Mouse (Mus musculus) heart, embryonic 14.5 days (tissue): ENCODE measurements around the gene Fbxo46. TPM values are rescaled to one million over a fixed set of nuclear protein-coding genes. Genes with fewer than 3 reads are reported as not detected.
A peak's percentile ranks its signal among the peaks of the same experiment; 100 is the strongest.

Experiments used
- ATAC-seq: fragments of 200-750 bp; cut with Nextera tagmentation; 2 replicates; pipeline ENCODE4 v1.8.0; 2017; ENCODE audit warnings: low read depth, moderate TSS enrichment; ENCODE audit not compliant: insufficient number of reproducible peaks, insufficient read depth, low FRiP score
- H3K27ac ChIP-seq, 2 experiments: fragments of 200-500 bp in 1 of 2; fragments of 300-500 bp in 1 of 2; sonication (generic) in 1 of 2; replicated peaks in 1 of 2; 2 replicates each; pipeline ENCODE4 v1.5.1; 2012 to 2014; ENCODE audit warnings: low read depth in 2 of 2, low read length in 2 of 2, control low read depth in 1 of 2, mild to moderate bottlenecking in 1 of 2, mixed read lengths in 1 of 2; ENCODE audit not compliant: control insufficient read depth in 1 of 2, insufficient read depth in 1 of 2
- H3K27me3 ChIP-seq: fragments of 300-500 bp; sonication (generic); 2 replicates; pipeline ENCODE4 v1.6.1; 2014; ENCODE audit warnings: mild to moderate bottlenecking, low read length, control low read depth; ENCODE audit not compliant: control insufficient read depth, insufficient read depth
- H3K36me3 ChIP-seq: fragments of 300-500 bp; sonication (generic); 2 replicates; pipeline ENCODE4 v1.6.1; 2014; ENCODE audit warnings: mild to moderate bottlenecking, control low read depth, low read length, mixed read lengths; ENCODE audit not compliant: control insufficient read depth, insufficient read depth
- H3K4me1 ChIP-seq, 2 experiments: fragments of 200-500 bp in 1 of 2; fragments of 300-500 bp in 1 of 2; sonication (generic) in 1 of 2; 2 replicates each; pipeline ENCODE4 v1.6.1; 2012 to 2014; ENCODE audit warnings: low read length in 2 of 2, control low read depth in 1 of 2, mixed read lengths in 1 of 2; ENCODE audit not compliant: control insufficient read depth in 2 of 2, insufficient read depth in 2 of 2
- H3K4me2 ChIP-seq: fragments of 300-500 bp; sonication (generic); 2 replicates; pipeline ENCODE4 v1.6.1; 2014; ENCODE audit warnings: mild to moderate bottlenecking, low read length
- H3K4me3 ChIP-seq, 2 experiments: fragments of 200-500 bp in 1 of 2; fragments of 300-500 bp in 1 of 2; sonication (generic) in 1 of 2; 2 replicates each; pipeline ENCODE4 v1.5.1; 2012 to 2014; ENCODE audit warnings: low read length in 2 of 2, mild to moderate bottlenecking in 2 of 2, control low read depth in 1 of 2, low read depth in 1 of 2, moderate library complexity in 1 of 2; ENCODE audit not compliant: control insufficient read depth in 1 of 2, insufficient read depth in 1 of 2
- H3K9ac ChIP-seq: fragments of 300-500 bp; sonication (generic); 2 replicates; pipeline ENCODE4 v1.6.1; 2014; ENCODE audit warnings: mild to moderate bottlenecking, low read length
- H3K9me3 ChIP-seq: fragments of 300-500 bp; sonication (generic); 2 replicates; pipeline ENCODE4 v1.6.1; 2016; ENCODE audit warnings: low read length, control low read depth; ENCODE audit not compliant: control insufficient read depth
- WGBS: fragments of 180-500 bp; shearing (Covaris S2); extraction: QIAGEN DNeasy Blood & Tissue Kit; methylation state at CpG from one replicate; pipeline ENCODE4 v1.1.7; 2014; 5-methylcytosine and 5-hydroxymethylcytosine counted together
- polyA plus RNA-seq: library from polyadenylated mRNA; unstranded; fragments of >200 nt; fragmentation: Nextera tagmentation; extraction: Ambion mirVana; gene quantifications from 2 replicates; pipeline ENCODE4 v1.2.1, GENCODE M21; 2014

The Fbxo46 gene
- polyA plus RNA-seq, 1 experiment from 2014 or later, result 5.6 TPM

- peak within 1 kb of the TSS; percentile 58 for H3K4me2 ChIP-seq
- no peaks in the 10 kb centered on the region for H3K27me3 ChIP-seq
- peak within 1 kb of the TSS; percentile 15 to 23 for H3K4me3 ChIP-seq
- H3K27ac ChIP-seq, result no peak within 1 kb of the TSS
- peaks cover 8% of the 10 kb centered on the region; the same call in 1 of the 2 replicates for H3K9me3 ChIP-seq
- H3K4me1 ChIP-seq, result peaks cover 8 to 18% of the 10 kb centered on the region in 2 experiments; a peak in 3 of 4 replicates
- WGBS, result 21% methylated on average over 63 of the region's 64 CpGs
- H3K9ac ChIP-seq, result no peak within 1 kb of the TSS
- ATAC-seq, result 0 out of 2 replicates have a peak, but pooled peaks have one; percentile 10
- no peaks in the 10 kb centered on the region for H3K36me3 ChIP-seq
These were observed 1.5 kb upstream of the Fbxo46 start, which contains the start of gene Gm4969 for GRCm38 (mm10) chr7:19118028-19118771. Gene Gm4969 (minus strand): TSS chr7:19118368.

- Histone ChIP-seq H3K9me3 (peaks cover 8% of the 10 kb centered on the region; the same call in 1 of the 2 replicates), H3K4me3 (0 out of 4 replicates have a peak overlapping the region, but pooled peaks of 1 of the 2 experiments have one; percentile 75), H3K27me3 (no peaks in the 10 kb centered on the region), H3K4me1 (peaks cover 8 to 18% of the 10 kb centered on the region in 2 experiments; a peak in 3 of 4 replicates), H3K36me3 (no peaks in the 10 kb centered on the region), H3K9ac (no peak overlapping the region), H3K27ac (no peak overlapping the region), H3K4me2 (no peak overlapping the region)
- no peak for ATAC-seq
- 92% methylated on average over 8 of the region's 8 CpGs for WGBS
These were observed 576 bp upstream of the Fbxo46 start for GRCm38 (mm10) chr7:19119083-19119482.

GRCm38 (mm10) chr7:19121686-19122085, 2.0 kb downstream of the Fbxo46 start:
- Histone ChIP-seq H3K9ac (no peak overlapping the region), H3K4me3 (no peak overlapping the region), H3K4me2 (no peak overlapping the region), H3K27ac (no peak overlapping the region), H3K4me1 (peaks cover 8 to 18% of the 10 kb centered on the region in 2 experiments; a peak in 3 of 4 replicates), H3K9me3 (peaks cover 8% of the 10 kb centered on the region; the same call in 1 of the 2 replicates), H3K27me3 (no peaks in the 10 kb centered on the region), H3K36me3 (0 out of 2 replicates have a peak, but pooled peaks cover 2% of the 10 kb centered on the region)
- ATAC-seq, result no peak
- 87% methylated on average over 4 of the region's 4 CpGs for WGBS

- H3K4me3 ChIP-seq, result no peak overlapping the region
- 84% methylated on average over 6 of the region's 6 CpGs for WGBS
- H3K4me2 ChIP-seq, result no peak overlapping the region
- no peaks in the 10 kb centered on the region for H3K27me3 ChIP-seq
- H3K9me3 ChIP-seq, result no peaks in the 10 kb centered on the region
- H3K27ac ChIP-seq, result no peak overlapping the region
- no peak for ATAC-seq
- peaks cover 22% of the 10 kb centered on the region; the same call in 1 of the 2 replicates for H3K36me3 ChIP-seq
- H3K9ac ChIP-seq, result no peak overlapping the region
- peaks cover 0 to 10% of the 10 kb centered on the region in 2 experiments; a peak in 1 of 4 replicates for H3K4me1 ChIP-seq
These were observed 5.1 kb downstream of the Fbxo46 start for GRCm38 (mm10) chr7:19124713-19125112.

GRCm38 (mm10) chr7:19127744-19128143, 8.1 kb downstream of the Fbxo46 start:
- H3K9ac ChIP-seq, result no peak overlapping the region
- 86% methylated on average over 5 of the region's 5 CpGs for WGBS
- H3K4me1 ChIP-seq, result peaks cover 4 to 15% of the 10 kb centered on the region in 2 experiments; a peak in 3 of 4 replicates
- no peak overlapping the region for H3K4me2 ChIP-seq
- no peaks in the 10 kb centered on the region for H3K9me3 ChIP-seq
- peaks cover 22% of the 10 kb centered on the region; the same call in 1 of the 2 replicates for H3K36me3 ChIP-seq
- H3K4me3 ChIP-seq, result no peak overlapping the region
- H3K27ac ChIP-seq, result no peak overlapping the region
- no peaks in the 10 kb centered on the region for H3K27me3 ChIP-seq
- ATAC-seq, result no peak

- 97% methylated on average over 5 of the region's 5 CpGs for WGBS
- Histone ChIP-seq H3K4me2 (no peak overlapping the region), H3K27ac (no peak overlapping the region), H3K9me3 (no peaks in the 10 kb centered on the region), H3K9ac (no peak overlapping the region), H3K4me3 (no peak overlapping the region), H3K27me3 (no peaks in the 10 kb centered on the region), H3K4me1 (peaks cover 4 to 16% of the 10 kb centered on the region in 2 experiments; a peak in 3 of 4 replicates), H3K36me3 (peaks cover 22% of the 10 kb centered on the region; the same call in 1 of the 2 replicates)
- no peak for ATAC-seq
These were observed 9.7 kb downstream of the Fbxo46 start for GRCm38 (mm10) chr7:19129396-19129795.

- no peaks in the 10 kb centered on the region for H3K27me3 ChIP-seq
- no peaks in the 10 kb centered on the region for H3K9me3 ChIP-seq
- H3K9ac ChIP-seq, result peak overlapping the region; percentile 71
- 21% methylated on average over 4 of the region's 4 CpGs for WGBS
- H3K4me3 ChIP-seq, result peak overlapping the region; percentile 27 to 35; a peak in 3 of 4 replicates
- peaks cover 4 to 16% of the 10 kb centered on the region in 2 experiments; a peak in 3 of 4 replicates for H3K4me1 ChIP-seq
- peaks cover 29% of the 10 kb centered on the region for H3K36me3 ChIP-seq
- no peak for ATAC-seq
- H3K4me2 ChIP-seq, result peak overlapping the region; percentile 65
- H3K27ac ChIP-seq, result peak overlapping the region; percentile 92
These were observed 11.0 kb downstream of the Fbxo46 start for GRCm38 (mm10) chr7:19130657-19131056.
